Mouse (Mus musculus) lung, embryonic 15.5 days (tissue): ENCODE data around the gene Wasf3. TPM values are rescaled to one million over a fixed set of nuclear protein-coding genes. Genes with fewer than 3 reads are reported as not detected.

Experiments
- ATAC-seq: fragments of 200-750 bp; cut with Nextera tagmentation; 2 replicates; pipeline ENCODE4 v1.8.0; 2017; ENCODE audit warnings: moderate number of reproducible peaks, borderline replicate concordance; ENCODE audit not compliant: low FRiP score, low TSS enrichment; ENCODE audit errors: extremely low read depth
- H3K27ac ChIP-seq: fragments of 300-500 bp; sonication (generic); 2 replicates; pipeline ENCODE4 v1.5.1; 2015; ENCODE audit warnings: moderate library complexity, mild to moderate bottlenecking, inconsistent platforms
- H3K27me3 ChIP-seq: fragments of 300-500 bp; sonication (generic); 2 replicates; pipeline ENCODE4 v1.6.1; 2015; ENCODE audit warnings: inconsistent platforms
- H3K36me3 ChIP-seq: fragments of 300-500 bp; sonication (generic); 2 replicates; pipeline ENCODE4 v1.6.1; 2015; ENCODE audit warnings: inconsistent platforms
- H3K4me1 ChIP-seq: fragments of 300-500 bp; sonication (generic); 2 replicates; pipeline ENCODE4 v1.6.1; 2015; ENCODE audit warnings: inconsistent platforms
- H3K4me2 ChIP-seq: fragments of 300-500 bp; sonication (generic); 2 replicates; pipeline ENCODE4 v1.6.1; 2015; ENCODE audit warnings: inconsistent platforms, mild to moderate bottlenecking, moderate library complexity
- H3K4me3 ChIP-seq: fragments of 300-500 bp; sonication (generic); 2 replicates; pipeline ENCODE4 v1.5.1; 2015; ENCODE audit warnings: mild to moderate bottlenecking, inconsistent platforms
- H3K9ac ChIP-seq: fragments of 300-500 bp; sonication (generic); 2 replicates; pipeline ENCODE4 v1.6.1; 2015; ENCODE audit warnings: inconsistent platforms
- H3K9me3 ChIP-seq: fragments of 300-500 bp; sonication (generic); 2 replicates; pipeline ENCODE4 v1.6.1; 2016; ENCODE audit warnings: inconsistent platforms
- WGBS: fragments of 180-500 bp; shearing (Covaris S2); methylation state at CpG from one replicate; pipeline ENCODE4 v1.1.7; 2015; 5-methylcytosine and 5-hydroxymethylcytosine counted together
- polyA plus RNA-seq: library from polyadenylated mRNA; unstranded; fragments of >200 nt; fragmentation: Nextera tagmentation; extraction: Ambion mirVana; gene quantifications from 2 replicates; pipeline ENCODE4 v1.2.1, GENCODE M21; 2015

Wasf3 gene
- polyA plus RNA-seq, 1 experiment from 2014 or later: 1.1 TPM

DNA sequence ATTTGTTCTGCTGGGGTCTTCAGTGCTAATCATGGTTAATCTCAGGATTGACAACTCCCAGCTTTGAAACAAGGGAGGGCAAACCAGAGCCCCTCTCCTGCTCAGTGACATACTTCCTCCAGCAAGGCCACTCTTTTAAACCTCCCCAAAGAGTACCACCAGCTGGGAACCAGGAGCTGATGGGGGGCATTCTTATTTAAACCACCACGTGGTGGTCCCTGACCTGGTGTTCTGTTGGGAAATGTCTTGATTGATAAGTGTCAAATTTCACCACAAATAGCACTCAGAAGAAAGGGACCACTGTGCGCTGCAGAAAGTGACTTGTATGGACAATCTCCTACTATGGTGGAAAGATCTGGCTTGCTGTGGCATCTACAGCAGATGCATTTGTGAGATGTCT is 19.1 kb downstream of the Wasf3 start:
- 45% methylated on average over 2 of the region's 2 CpGs for WGBS
- no peaks in the 10 kb centered on the region for H3K4me1 ChIP-seq
- H3K27me3 ChIP-seq: no peaks in the 10 kb centered on the region
- no peak overlapping the region for H3K9ac ChIP-seq
- no peak overlapping the region for H3K27ac ChIP-seq
- no peaks in the 10 kb centered on the region for H3K36me3 ChIP-seq
- no peaks in the 10 kb centered on the region for H3K9me3 ChIP-seq
- H3K4me3 ChIP-seq: no peak overlapping the region
- no peak for ATAC-seq
- H3K4me2 ChIP-seq: no peak overlapping the region

DNA sequence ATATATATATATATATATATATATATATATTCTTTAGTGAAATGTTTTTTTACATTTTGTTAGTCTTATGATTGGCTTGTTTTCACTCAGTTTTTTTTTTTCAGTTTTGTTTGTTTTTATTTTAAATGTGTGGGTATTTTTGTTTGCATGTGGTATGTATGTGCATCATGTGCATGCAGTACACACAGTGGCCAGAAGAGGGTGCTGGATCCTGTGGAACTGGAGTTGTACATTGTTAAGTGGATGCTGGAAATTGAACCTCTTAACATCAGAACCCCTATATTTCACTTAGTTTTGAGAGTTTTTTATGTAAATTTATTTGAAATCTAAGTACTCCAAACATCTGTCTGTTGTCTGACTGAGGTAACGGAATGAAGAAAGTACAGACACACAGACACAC is 21.3 kb downstream of the Wasf3 start:
- Histone ChIP-seq H3K4me1 (no peaks in the 10 kb centered on the region), H3K9ac (no peak overlapping the region), H3K4me3 (no peak overlapping the region), H3K27ac (no peak overlapping the region), H3K9me3 (no peaks in the 10 kb centered on the region), H3K4me2 (no peak overlapping the region), H3K36me3 (no peaks in the 10 kb centered on the region), H3K27me3 (no peaks in the 10 kb centered on the region)
- ATAC-seq: no peak
- WGBS: 97% methylated on average over 1 of the region's 1 CpGs

DNA sequence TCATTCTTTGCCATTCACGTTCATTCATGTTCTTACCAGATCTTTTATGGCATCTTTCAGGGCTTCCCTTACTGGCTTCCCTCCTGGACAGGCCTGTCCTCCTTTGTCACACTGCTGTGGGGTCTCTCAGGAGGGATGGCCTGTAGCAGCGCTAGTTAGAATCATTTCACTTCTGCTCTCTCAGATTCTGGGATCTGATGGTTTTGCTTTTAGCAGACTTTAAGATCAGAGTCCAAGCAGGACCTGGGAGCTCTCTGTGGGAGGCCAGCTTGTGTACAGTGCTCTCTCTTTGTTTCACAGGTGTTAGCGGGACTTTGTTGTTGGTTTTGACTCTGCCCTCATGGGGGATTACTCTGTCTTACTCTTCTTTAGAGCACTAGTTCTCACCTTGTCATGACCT is 23.0 kb downstream of the Wasf3 start:
- Histone ChIP-seq H3K4me2 (no peak overlapping the region), H3K9ac (no peak overlapping the region), H3K9me3 (no peaks in the 10 kb centered on the region), H3K36me3 (no peaks in the 10 kb centered on the region), H3K4me1 (0 out of 2 replicates have a peak, but pooled peaks cover under 1% of the 10 kb centered on the region), H3K27ac (no peak overlapping the region), H3K27me3 (no peaks in the 10 kb centered on the region), H3K4me3 (no peak overlapping the region)
- no peak for ATAC-seq
- 37% methylated on average over 3 of the region's 3 CpGs for WGBS

DNA sequence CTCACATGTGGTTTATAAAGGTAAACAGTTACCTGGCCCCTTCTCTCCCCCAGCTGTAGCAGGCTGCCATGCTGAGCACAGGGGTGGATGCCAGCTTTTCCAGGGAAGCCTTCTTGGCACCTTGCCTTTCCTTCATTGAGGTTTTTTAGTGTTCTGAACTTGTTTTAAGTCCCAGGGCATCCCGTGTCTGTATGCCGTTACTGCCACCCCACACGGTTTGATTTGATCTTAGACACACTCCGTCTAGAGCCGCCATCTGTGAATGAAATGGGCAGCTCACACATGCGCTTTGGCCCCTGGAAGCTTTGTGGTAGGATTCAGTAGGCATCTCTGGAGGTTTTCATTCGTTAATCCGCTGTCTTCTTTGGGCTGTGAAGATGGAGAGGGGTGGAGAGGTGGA is 23.8 kb downstream of the Wasf3 start:
- 71% methylated on average over 8 of the region's 8 CpGs for WGBS
- no peak overlapping the region for H3K4me3 ChIP-seq
- no peak for ATAC-seq
- H3K27me3 ChIP-seq: no peaks in the 10 kb centered on the region
- no peak overlapping the region for H3K27ac ChIP-seq
- no peak overlapping the region for H3K9ac ChIP-seq
- no peaks in the 10 kb centered on the region for H3K36me3 ChIP-seq
- H3K4me1 ChIP-seq: peaks cover 7% of the 10 kb centered on the region; the same call in 1 of the 2 replicates
- H3K9me3 ChIP-seq: no peaks in the 10 kb centered on the region
- H3K4me2 ChIP-seq: no peak overlapping the region

DNA sequence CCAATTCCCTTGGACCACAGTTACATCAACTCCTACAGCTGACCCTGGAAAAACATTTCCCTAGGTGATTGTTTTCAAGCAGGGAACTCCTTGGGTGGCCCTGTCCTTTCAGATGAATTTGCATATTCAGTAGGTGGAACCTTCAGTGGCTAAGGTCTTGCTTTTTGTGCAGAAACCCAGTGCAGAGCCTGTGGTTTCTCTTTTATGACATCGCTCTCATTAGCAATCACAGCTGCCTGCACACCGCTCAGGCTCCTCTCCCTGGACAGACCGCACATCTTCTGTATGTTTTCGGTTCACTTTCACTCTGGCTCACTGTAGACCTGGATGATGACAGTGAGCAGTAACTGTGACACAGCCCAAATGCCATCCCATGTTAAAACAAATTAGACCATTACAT is 26.0 kb downstream of the Wasf3 start:
- 83% methylated on average over 4 of the region's 4 CpGs for WGBS
- no peak for ATAC-seq
- Histone ChIP-seq H3K4me3 (no peak overlapping the region), H3K4me2 (no peak overlapping the region), H3K9me3 (no peaks in the 10 kb centered on the region), H3K4me1 (peaks cover 7% of the 10 kb centered on the region; the same call in 1 of the 2 replicates), H3K27ac (no peak overlapping the region), H3K9ac (no peak overlapping the region), H3K36me3 (no peaks in the 10 kb centered on the region), H3K27me3 (no peaks in the 10 kb centered on the region)

DNA sequence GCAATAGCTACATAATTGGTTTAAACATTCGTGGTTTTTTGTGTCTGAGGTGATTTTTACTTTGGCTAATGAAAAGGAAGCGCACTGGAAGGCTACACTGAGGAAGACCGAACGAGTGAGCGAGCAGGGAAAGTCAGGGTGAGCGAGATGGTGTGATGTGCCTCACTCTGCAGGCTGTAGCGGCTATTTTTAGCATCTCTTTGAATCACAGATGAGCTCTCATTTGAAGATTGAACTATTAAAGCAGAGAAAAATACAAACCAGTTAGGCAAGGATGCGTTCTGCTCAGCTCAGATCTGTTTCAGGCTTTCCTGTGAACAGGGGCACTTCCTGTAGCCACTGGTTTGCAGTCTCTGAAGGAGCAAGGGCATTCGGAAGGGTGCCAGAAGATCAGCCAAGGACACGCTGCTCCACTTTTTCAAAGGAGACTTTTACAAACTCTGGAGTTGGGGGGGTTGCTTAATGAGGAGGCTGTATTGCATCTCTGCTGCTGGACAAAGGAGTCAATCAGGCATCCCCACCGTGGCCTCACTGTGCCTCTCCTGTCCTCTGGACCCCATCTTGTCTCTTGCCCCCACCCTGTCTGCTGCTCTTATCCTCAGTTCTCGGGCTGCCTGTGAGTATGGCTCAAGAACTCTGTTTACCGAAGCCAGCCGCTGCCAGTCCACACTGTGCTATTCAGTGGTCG is 28.1 kb downstream of the Wasf3 start:
- Histone ChIP-seq H3K27ac (no peak overlapping the region), H3K4me1 (peaks cover 7% of the 10 kb centered on the region; the same call in 1 of the 2 replicates), H3K4me3 (no peak overlapping the region), H3K36me3 (no peaks in the 10 kb centered on the region), H3K27me3 (no peaks in the 10 kb centered on the region), H3K4me2 (no peak overlapping the region), H3K9me3 (no peaks in the 10 kb centered on the region), H3K9ac (no peak overlapping the region)
- ATAC-seq: no peak
- WGBS: 58% methylated on average over 15 of the region's 15 CpGs

DNA sequence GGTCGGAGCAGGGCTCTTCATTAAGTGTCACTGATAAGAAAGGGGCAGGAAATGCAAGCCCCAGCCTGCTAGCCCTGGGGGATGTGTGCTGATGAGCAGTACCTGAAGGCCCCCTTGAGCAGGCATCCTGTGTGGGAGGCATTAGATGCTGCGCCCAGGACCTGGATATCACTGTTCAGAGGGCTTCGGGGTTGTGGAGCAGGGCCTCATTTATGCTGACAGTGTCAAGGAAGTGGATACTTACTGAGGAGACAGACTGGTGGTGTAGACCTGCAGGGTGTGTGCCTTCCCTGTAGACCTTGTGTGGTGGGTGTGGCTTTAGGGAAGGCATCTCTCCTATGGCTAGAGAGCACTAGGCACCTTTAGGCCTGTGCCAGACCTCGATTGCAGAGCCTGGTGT is 29.8 kb downstream of the Wasf3 start:
- Histone ChIP-seq H3K9ac (no peak overlapping the region), H3K4me3 (no peak overlapping the region), H3K4me2 (no peak overlapping the region), H3K9me3 (no peaks in the 10 kb centered on the region), H3K27me3 (no peaks in the 10 kb centered on the region), H3K4me1 (peaks cover 7% of the 10 kb centered on the region; the same call in 1 of the 2 replicates), H3K27ac (no peak overlapping the region), H3K36me3 (no peaks in the 10 kb centered on the region)
- no peak for ATAC-seq
- 65% methylated on average over 4 of the region's 4 CpGs for WGBS

DNA sequence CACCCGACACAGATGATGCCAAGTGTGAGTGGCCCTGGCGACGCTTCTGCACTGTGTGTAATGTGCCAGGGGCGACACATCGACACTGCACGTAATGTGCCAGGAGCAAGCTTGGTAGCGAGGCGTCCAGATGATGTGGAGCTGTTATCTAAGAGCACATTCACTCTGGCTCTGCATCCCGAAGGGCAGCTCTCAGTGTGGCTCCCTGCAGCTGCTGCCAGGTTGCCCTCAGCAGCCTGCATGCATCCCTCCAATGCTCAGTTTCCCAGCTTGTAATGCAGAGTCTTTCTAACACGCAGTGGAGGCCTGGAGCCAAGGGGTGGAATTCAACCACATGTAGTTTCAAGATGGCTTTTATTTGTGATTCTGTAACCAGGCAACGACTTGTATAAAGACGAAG is 30.4 kb downstream of the Wasf3 start:
- Histone ChIP-seq H3K9me3 (no peaks in the 10 kb centered on the region), H3K9ac (no peak overlapping the region), H3K4me3 (no peak overlapping the region), H3K27ac (no peak overlapping the region), H3K27me3 (no peaks in the 10 kb centered on the region), H3K36me3 (no peaks in the 10 kb centered on the region), H3K4me2 (no peak overlapping the region), H3K4me1 (peaks cover 7% of the 10 kb centered on the region; the same call in 1 of the 2 replicates)
- 81% methylated on average over 12 of the region's 12 CpGs for WGBS
- no peak for ATAC-seq

DNA sequence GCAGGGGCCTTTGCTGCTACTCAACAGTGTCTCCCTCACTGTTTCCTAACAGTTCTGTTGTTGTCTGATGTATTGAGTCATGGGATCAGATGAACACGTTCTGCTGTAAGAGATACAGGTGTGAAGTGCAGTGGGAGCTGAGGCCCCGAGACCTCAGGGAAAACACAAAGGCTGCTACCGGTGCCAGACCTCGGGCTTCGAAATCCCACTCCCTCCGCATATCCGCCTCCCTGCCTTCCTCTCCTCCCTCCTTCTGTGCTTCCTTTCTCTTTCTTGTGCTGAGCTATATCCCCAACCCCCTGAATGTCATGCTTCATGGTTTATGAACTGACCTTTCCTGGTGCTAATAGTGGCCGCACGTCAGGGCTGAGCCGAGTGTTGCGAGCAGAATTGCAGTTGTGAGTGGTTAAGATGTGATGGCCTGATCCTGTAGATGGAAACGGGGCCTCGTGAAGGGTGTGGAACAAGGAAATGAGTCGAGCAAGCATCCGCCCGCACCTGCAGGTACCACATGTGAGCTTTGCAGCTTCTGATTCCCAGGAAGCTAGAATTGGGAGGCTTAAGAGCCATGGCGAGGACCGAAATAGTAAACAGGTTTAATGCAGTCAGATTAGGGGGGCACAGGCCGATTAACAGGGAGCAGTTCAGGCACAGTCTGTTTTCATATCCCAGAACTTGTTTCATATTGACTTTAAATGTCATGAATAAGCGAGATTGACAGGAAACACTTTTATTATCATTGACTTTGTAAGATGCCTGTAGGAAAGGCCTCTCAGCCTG is 31.7 kb downstream of the Wasf3 start:
- H3K9ac ChIP-seq: no peak overlapping the region
- no peaks in the 10 kb centered on the region for H3K36me3 ChIP-seq
- no peaks in the 10 kb centered on the region for H3K27me3 ChIP-seq
- H3K27ac ChIP-seq: no peak overlapping the region
- no peak overlapping the region for H3K4me2 ChIP-seq
- 67% methylated on average over 20 of the region's 20 CpGs for WGBS
- peaks cover 7% of the 10 kb centered on the region; the same call in 1 of the 2 replicates for H3K4me1 ChIP-seq
- no peak for ATAC-seq
- H3K9me3 ChIP-seq: no peaks in the 10 kb centered on the region
- H3K4me3 ChIP-seq: no peak overlapping the region

DNA sequence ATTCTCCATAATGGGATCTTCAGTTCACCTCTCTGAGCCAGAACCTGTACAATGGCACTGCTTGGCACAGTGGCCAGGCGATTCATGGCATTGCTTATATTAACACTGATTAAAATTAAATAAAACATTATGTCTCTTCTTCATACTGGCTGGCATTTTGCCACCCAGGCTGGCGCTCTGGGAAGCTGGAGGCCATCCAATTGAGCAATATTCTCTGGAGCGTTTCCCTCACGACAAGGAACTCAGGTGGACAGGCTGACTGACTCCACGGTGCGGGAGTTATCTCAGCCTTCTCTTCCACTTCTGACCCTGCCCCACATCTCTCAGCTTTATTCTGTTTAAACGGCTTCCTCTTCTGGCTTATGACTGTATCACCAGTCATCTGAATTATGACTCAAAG is 33.3 kb downstream of the Wasf3 start:
- Histone ChIP-seq H3K9ac (no peak overlapping the region), H3K9me3 (no peaks in the 10 kb centered on the region), H3K27me3 (no peaks in the 10 kb centered on the region), H3K27ac (no peak overlapping the region), H3K4me3 (no peak overlapping the region), H3K4me2 (no peak overlapping the region), H3K36me3 (no peaks in the 10 kb centered on the region), H3K4me1 (peaks cover 4% of the 10 kb centered on the region; the same call in 1 of the 2 replicates)
- ATAC-seq: no peak
- 62% methylated on average over 7 of the region's 7 CpGs for WGBS

DNA sequence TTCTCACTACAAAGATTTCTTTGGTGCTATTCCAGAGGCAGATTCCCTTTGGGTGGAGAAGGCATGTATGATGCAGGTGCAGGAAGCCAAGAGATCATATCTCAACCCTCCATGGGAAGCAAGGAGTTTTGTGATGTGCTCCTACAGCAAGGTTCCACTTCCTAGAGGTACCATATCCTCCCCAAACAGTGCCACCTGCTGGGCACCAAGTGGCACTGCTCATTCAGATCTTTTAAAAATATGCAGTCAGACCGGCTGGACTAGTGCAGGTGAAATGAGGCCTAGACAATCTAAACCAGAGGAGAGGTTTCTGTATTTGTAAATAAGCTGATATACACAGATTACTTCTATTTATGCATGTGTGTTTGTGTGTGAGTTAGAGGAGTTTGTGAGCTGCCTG is 35.3 kb downstream of the Wasf3 start:
- no peak overlapping the region for H3K27ac ChIP-seq
- H3K9ac ChIP-seq: no peak overlapping the region
- no peak for ATAC-seq
- H3K9me3 ChIP-seq: no peaks in the 10 kb centered on the region
- 61% methylated on average over 1 of the region's 1 CpGs for WGBS
- H3K36me3 ChIP-seq: no peaks in the 10 kb centered on the region
- H3K4me2 ChIP-seq: no peak overlapping the region
- H3K4me3 ChIP-seq: no peak overlapping the region
- H3K27me3 ChIP-seq: no peaks in the 10 kb centered on the region
- H3K4me1 ChIP-seq: no peaks in the 10 kb centered on the region

DNA sequence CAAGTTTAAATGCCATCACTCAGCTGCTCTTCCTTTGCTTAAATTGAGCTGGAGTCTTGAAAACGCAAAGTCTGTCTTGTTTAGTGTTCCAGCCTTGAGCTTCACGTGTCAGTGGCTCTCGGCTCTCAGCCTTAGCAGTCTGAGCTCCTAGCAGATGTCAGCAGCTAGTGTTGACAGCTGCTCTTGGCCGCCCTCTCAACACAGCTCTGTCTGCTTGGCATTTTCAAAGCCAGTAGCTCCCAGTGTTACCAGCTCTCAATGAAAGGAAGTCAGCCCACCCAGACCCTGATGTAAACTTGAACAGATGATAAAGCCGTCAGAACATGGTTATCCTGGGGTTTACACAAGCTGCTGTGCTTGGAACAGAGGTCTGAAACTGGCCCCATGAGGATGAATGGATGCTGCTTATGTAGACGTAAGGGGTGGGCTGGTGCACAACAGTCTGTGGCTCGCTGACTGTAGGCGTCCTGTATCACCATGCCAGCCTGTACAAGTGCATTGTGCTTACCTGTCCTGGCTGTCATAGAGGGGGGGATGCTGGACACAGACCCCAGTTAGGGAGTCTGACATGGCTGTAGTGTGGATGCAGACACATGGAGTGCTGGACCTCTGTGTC is 40.0 kb downstream of the Wasf3 start:
- Histone ChIP-seq H3K4me1 (no peaks in the 10 kb centered on the region), H3K9ac (no peak overlapping the region), H3K27ac (no peak overlapping the region), H3K27me3 (no peaks in the 10 kb centered on the region), H3K9me3 (no peaks in the 10 kb centered on the region), H3K4me3 (no peak overlapping the region), H3K36me3 (no peaks in the 10 kb centered on the region), H3K4me2 (no peak overlapping the region)
- peak; percentile 68; the same call in 1 of the 2 replicates for ATAC-seq
- 46% methylated on average over 8 of the region's 8 CpGs for WGBS
